In genomic region chr19:19110793-19111427, GRCm38 (mm10) we compare ENCODE assay signal across 8 mouse cellular contexts. TPM values are rescaled to one million over a fixed set of nuclear protein-coding genes. Genes with fewer than 3 reads are reported as not detected.
A peak's percentile ranks its signal among the peaks of the same experiment; 100 is the strongest.
DNase-seq lines count a peak whose midpoint lies in the region; ATAC-seq and TF ChIP-seq lines count a peak whose summit lies in the region.

TSS of gene Rorb (minus strand) at chr19:19111196.

- TF ChIP-seq CTCF in liver, adult 2 months (IDR thresholded peaks at IDR 0.05; ENCODE audit: low read depth, low read length), result no peak

- H3K27me3 ChIP-seq in forebrain, embryonic 11.5 days (ENCODE audit: control insufficient read depth, insufficient read depth, low read length), result peaks cover 14% of the 10 kb centered on the region; the same call in 1 of the 2 replicates
- H3K27me3 ChIP-seq in heart, embryonic 15.5 days, result peaks cover 27% of the 10 kb centered on the region
- peaks cover 12% of the 10 kb centered on the region; the same call in 1 of the 2 replicates for H3K27me3 ChIP-seq in liver, adult 2 months (ENCODE audit: control insufficient read depth, insufficient read depth, low read length)

- TF ChIP-seq POLR2A in liver, adult 2 months (IDR thresholded peaks at IDR 0.05; ENCODE audit: extremely low read depth, insufficient read depth, low read length), result no peak

- under 1% methylated on average over 25 of the region's 25 CpGs for WGBS in forebrain, embryonic 11.5 days
- whole genome bisulfite sequencing in heart, embryonic 15.5 days, result under 1% methylated on average over 25 of the region's 25 CpGs
- 1% methylated on average over 25 of the region's 25 CpGs for WGBS in liver, adult 2 months

- peak within 1 kb of the TSS; percentile 59 for H3K9ac ChIP-seq in forebrain, embryonic 11.5 days (ENCODE audit: low read length)
- peak within 1 kb of the TSS; percentile 54 for H3K9ac ChIP-seq in heart, embryonic 15.5 days
- H3K9ac ChIP-seq in liver, adult 2 months (ENCODE audit: low read depth, low read length), result no peak within 1 kb of the TSS

- ATAC-seq in forebrain, embryonic 11.5 days (replicated peaks; ENCODE audit: low FRiP score), result peak; percentile 98
- peak; percentile 98 for ATAC-seq in heart, embryonic 15.5 days (replicated peaks; ENCODE audit: insufficient number of reproducible peaks, insufficient read depth, low FRiP score, low read depth)

- H3K4me2 ChIP-seq in forebrain, embryonic 11.5 days (ENCODE audit: low read depth, low read length, severe bottlenecking), result peak within 1 kb of the TSS; percentile 86
- peak within 1 kb of the TSS; percentile 81 for H3K4me2 ChIP-seq in heart, embryonic 15.5 days

- no peaks in the 10 kb centered on the region for H3K36me3 ChIP-seq in forebrain, embryonic 11.5 days (ENCODE audit: control insufficient read depth, insufficient read depth, low read length)
- no peaks in the 10 kb centered on the region for H3K36me3 ChIP-seq in heart, embryonic 15.5 days
- H3K36me3 ChIP-seq in liver, adult 2 months (ENCODE audit: control insufficient read depth, insufficient read depth, low read length), result no peaks in the 10 kb centered on the region

- peak within 1 kb of the TSS; percentile 48 for H3K4me3 ChIP-seq in forebrain, embryonic 11.5 days (ENCODE audit: low read depth, low read length)
- peak within 1 kb of the TSS; percentile 56 for H3K4me3 ChIP-seq in heart, embryonic 15.5 days
- H3K4me3 ChIP-seq in liver, adult 2 months (ENCODE audit: insufficient read depth, low read depth, low read length), result peak within 1 kb of the TSS; percentile 28

- no peak within 1 kb of the TSS; the same call in 1 of the 2 replicates for H3K27ac ChIP-seq in forebrain, embryonic 11.5 days (ENCODE audit: low read depth, low read length)
- H3K27ac ChIP-seq in heart, embryonic 15.5 days, result peak within 1 kb of the TSS; percentile 59
- H3K27ac ChIP-seq in liver, adult 2 months (replicated peaks; ENCODE audit: insufficient read depth, low read depth, low read length), result no peak within 1 kb of the TSS

- H3K79me2 ChIP-seq in liver, adult 2 months (ENCODE audit: control insufficient read depth, insufficient read depth, low read length), result no peaks in the 10 kb centered on the region

- peak; percentile 57 for DNase-seq in CD4-positive helper T cell, adult 2 months (ENCODE audit: low read depth, low spot score)
- DNase-seq in c-Kit-positive CD71-negative TER-119-negative erythroid progenitor cells, embryonic 14.5 days (ENCODE audit: low read depth), result peak; percentile 44
- peak; percentile 95 for DNase-seq in forebrain, embryonic 11.5 days (ENCODE audit: low spot score)
- peak; percentile 90 for DNase-seq in kidney, postnatal 10 days
- peak; percentile 49 for DNase-seq in liver, adult 2 months (ENCODE audit: extremely low read depth, low read depth, low spot score)
- DNase-seq in neural tube, embryonic 10.5 days (ENCODE audit: extremely low spot score, low spot score), result peak; percentile 84
- peak; percentile 51 for DNase-seq in thymus, postnatal 0 days (ENCODE audit: low spot score)

- H3K4me1 ChIP-seq in forebrain, embryonic 11.5 days (replicated peaks; ENCODE audit: control insufficient read depth, insufficient read depth, low read length), result no peaks in the 10 kb centered on the region; the same call in 1 of the 2 replicates
- peaks cover 12% of the 10 kb centered on the region for H3K4me1 ChIP-seq in heart, embryonic 15.5 days (replicated peaks)
- H3K4me1 ChIP-seq in liver, adult 2 months (ENCODE audit: control insufficient read depth, insufficient read depth, low read length), result 0 out of 2 replicates have a peak, but pooled peaks cover 6% of the 10 kb centered on the region

- H3K9me3 ChIP-seq in forebrain, embryonic 11.5 days (ENCODE audit: control insufficient read depth, low read length), result no peaks in the 10 kb centered on the region
- no peaks in the 10 kb centered on the region for H3K9me3 ChIP-seq in heart, embryonic 15.5 days (replicated peaks)

RNA-seq across cellular contexts. Expression of gene Rorb, which starts in this region (rescaled TPM):
- polyA plus RNA-seq in forebrain, embryonic 11.5 days (2014; fragmentation: Nextera tagmentation; extraction: Ambion mirVana), result 4.2 and 4.4 TPM in 2 replicates
- polyA plus RNA-seq in heart, embryonic 15.5 days (2015; fragmentation: Nextera tagmentation; extraction: Ambion mirVana), result 0.46 and 0.49 TPM in 2 replicates
- total RNA-seq in liver, adult 2 months (2014; rRNA removed), result under 0.01 TPM in 1 of 2 replicates, not detected in the other
- polyA plus RNA-seq in liver, adult 2 months (2012; rRNA removed), result not detected in 2 replicates
- 0.01 TPM in 1 of 2 replicates, not detected in the other for polyA plus RNA-seq in thymus, postnatal 0 days (2015; fragmentation: Nextera tagmentation; extraction: Ambion mirVana)

Comparison
In these comparisons a context has a peak if more than half of its experiments do, and no peak if none do; other contexts are left out.
1. Peak in ATAC-seq, H3K4me3 ChIP-seq, H3K27ac ChIP-seq, H3K9ac ChIP-seq and H3K4me2 ChIP-seq in heart, embryonic 15.5 days; RNA of the gene not detected or under 1 TPM.
2. Peak in DNase-seq and H3K4me3 ChIP-seq in liver, adult 2 months; RNA of the gene not detected or under 1 TPM.
3. Peak in DNase-seq in thymus, postnatal 0 days; RNA of the gene not detected or under 1 TPM.
4. DNase-seq: peak in every context shown above with its lines; median percentile 95 in forebrain, embryonic 11.5 days; 90 in kidney, postnatal 10 days; 84 in neural tube, embryonic 10.5 days; 57 in CD4-positive helper T cell, adult 2 months; 51 in thymus, postnatal 0 days; 49 in liver, adult 2 months; 44 in c-Kit-positive CD71-negative TER-119-negative erythroid progenitor cells, embryonic 14.5 days.